8 mouse cellular contexts compared by ENCODE assay signal in genomic region chr10:128933574-128933973, GRCm38 (mm10). TPM values are rescaled to one million over a fixed set of nuclear protein-coding genes. Genes with fewer than 3 reads are reported as not detected.
A peak's percentile ranks its signal among the peaks of the same experiment; 100 is the strongest.
DNase-seq lines count a peak whose midpoint lies in the region; ATAC-seq and TF ChIP-seq lines count a peak whose summit lies in the region.

Gene Itga7, plus strand, starts transcription at chr10:128933818.

- H3K4me1 ChIP-seq in intestine, postnatal 0 days (replicated peaks; ENCODE audit: control insufficient read depth, insufficient read depth, low read length), result no peaks in the 10 kb centered on the region; the same call in 1 of the 2 replicates
- 0 out of 2 replicates have a peak, but pooled peaks cover 8% of the 10 kb centered on the region for H3K4me1 ChIP-seq in liver, embryonic 13.5 days (replicated peaks)

- WGBS in intestine, postnatal 0 days, result 0% methylated on average over 26 of the region's 26 CpGs
- WGBS in liver, embryonic 13.5 days (ENCODE audit: insufficient replicate concordance), result under 1% methylated on average over 26 of the region's 26 CpGs

- TF ChIP-seq CTCF in intestine, postnatal 0 days (IDR thresholded peaks at IDR 0.05; ENCODE audit: low read depth), result no peak

- H3K9ac ChIP-seq in intestine, postnatal 0 days (ENCODE audit: low read depth, low read length), result peak within 1 kb of the TSS; percentile 45
- H3K9ac ChIP-seq in liver, embryonic 13.5 days, result no peak within 1 kb of the TSS

- peak within 1 kb of the TSS; percentile 70 for H3K4me2 ChIP-seq in intestine, postnatal 0 days (replicated peaks; ENCODE audit: low read depth)
- H3K4me2 ChIP-seq in liver, embryonic 13.5 days, result peak within 1 kb of the TSS; percentile 46

- H3K4me3 ChIP-seq in intestine, postnatal 0 days (ENCODE audit: low read depth, low read length), result peak within 1 kb of the TSS; percentile 40
- H3K4me3 ChIP-seq in liver, embryonic 13.5 days (replicated peaks), result peak within 1 kb of the TSS; percentile 25

- H3K27me3 ChIP-seq in intestine, postnatal 0 days (replicated peaks; ENCODE audit: control insufficient read depth, insufficient read depth, low read length), result peaks cover 37% of the 10 kb centered on the region
- peaks cover 82% of the 10 kb centered on the region for H3K27me3 ChIP-seq in liver, embryonic 13.5 days

- H3K36me3 ChIP-seq in intestine, postnatal 0 days (ENCODE audit: control insufficient read depth, insufficient read depth), result no peaks in the 10 kb centered on the region
- no peaks in the 10 kb centered on the region for H3K36me3 ChIP-seq in liver, embryonic 13.5 days

- peak; percentile 60 for ATAC-seq in common myeloid progenitor, adult 5-6 weeks (replicated peaks; ENCODE audit: low read depth, poor library complexity, severe bottlenecking)
- ATAC-seq in intestine, postnatal 0 days, result peak; percentile 61
- ATAC-seq in liver, embryonic 13.5 days (ENCODE audit: low read depth), result peak; percentile 59

- H3K27ac ChIP-seq in intestine, postnatal 0 days (ENCODE audit: low read depth, low read length), result no peak within 1 kb of the TSS
- H3K27ac ChIP-seq in liver, embryonic 13.5 days, result no peak within 1 kb of the TSS

- H3K9me3 ChIP-seq in intestine, postnatal 0 days (ENCODE audit: control insufficient read depth), result no peaks in the 10 kb centered on the region
- H3K9me3 ChIP-seq in liver, embryonic 13.5 days (replicated peaks), result no peaks in the 10 kb centered on the region

- DNase-seq in thymus, postnatal 0 days (ENCODE audit: low spot score), result peak; percentile 34
- DNase-seq in thymus, postnatal 10 days (ENCODE audit: low spot score in 2 of 2), result no peak
- DNase-seq in heart, adult 11 months, result peak; percentile 95
- DNase-seq in liver, embryonic 13.5 days, result no peak
- DNase-seq in retina, embryonic 14.5 days (ENCODE audit: low spot score), result peak; percentile 61
- DNase-seq in spleen, postnatal 14 days (ENCODE audit: low spot score in 2 of 2), result no peak

RNA-seq across cellular contexts. Expression of gene Itga7, which starts in this region (rescaled TPM):
- 2.4 and 2.5 TPM in 2 replicates for polyA plus RNA-seq in thymus, postnatal 0 days (2015; fragmentation: Nextera tagmentation; extraction: Ambion mirVana)
- not detected in 2 replicates for total RNA-seq in common myeloid progenitor, adult 5-6 weeks (2017)
- 3.1 and 3.6 TPM in 2 replicates for polyA plus RNA-seq in intestine, postnatal 0 days (2015; fragmentation: Nextera tagmentation; extraction: Ambion mirVana)
- polyA plus RNA-seq in liver, embryonic 13.5 days (2015; fragmentation: Nextera tagmentation; extraction: Ambion mirVana), result 0.12 and 0.41 TPM in 2 replicates

Comparison
In these comparisons a context has a peak if more than half of its experiments do, and no peak if none do; other contexts are left out.
1. DNase-seq: peak in thymus, postnatal 0 days (single experiment), heart, adult 11 months (single experiment) and retina, embryonic 14.5 days (single experiment); none in thymus, postnatal 10 days (0 of 2), liver, embryonic 13.5 days (single experiment) and spleen, postnatal 14 days (0 of 2).
2. Peak in ATAC-seq in common myeloid progenitor, adult 5-6 weeks; RNA of the gene not detected or under 1 TPM.
3. Peak in ATAC-seq, H3K4me3 ChIP-seq and H3K4me2 ChIP-seq in liver, embryonic 13.5 days; RNA of the gene not detected or under 1 TPM.
4. Peak in every context shown above with its lines, with median percentiles within 50 percentile points of each other: ATAC-seq.